Mouse (Mus musculus) heart, adult 11 months (tissue): ENCODE measurements at regions not wholly inside any gene's neighbourhood (a gene's known extent, or its start where the extent isn't known, plus 50 kb on each side); places are given as distances from the start of the nearest gene placed in this dataset.

Experiments
- DNase-seq: peaks from one replicate; pipeline ENCODE4 v3.0.0; 2022

DNA sequence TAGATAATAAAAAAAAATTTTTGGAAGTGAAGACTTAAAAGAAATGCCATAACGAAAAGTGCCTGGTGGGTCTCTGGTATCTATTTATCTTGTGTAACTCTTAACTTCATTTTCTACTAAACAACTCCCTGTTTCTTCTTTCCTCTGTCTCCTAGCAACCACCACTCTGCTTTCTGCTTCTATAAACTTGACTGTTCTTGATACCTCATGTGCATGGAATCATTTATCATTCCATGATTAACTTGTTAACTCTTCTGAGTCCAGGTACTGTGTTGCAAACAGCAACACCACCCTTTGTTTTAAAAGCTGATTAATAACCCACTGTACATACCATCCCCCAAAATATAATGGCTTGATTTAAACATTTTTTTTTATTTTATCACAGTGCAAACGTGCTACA lies 325.0 kb downstream of the Mettl4 start:
- no peak for DNase-seq

DNA sequence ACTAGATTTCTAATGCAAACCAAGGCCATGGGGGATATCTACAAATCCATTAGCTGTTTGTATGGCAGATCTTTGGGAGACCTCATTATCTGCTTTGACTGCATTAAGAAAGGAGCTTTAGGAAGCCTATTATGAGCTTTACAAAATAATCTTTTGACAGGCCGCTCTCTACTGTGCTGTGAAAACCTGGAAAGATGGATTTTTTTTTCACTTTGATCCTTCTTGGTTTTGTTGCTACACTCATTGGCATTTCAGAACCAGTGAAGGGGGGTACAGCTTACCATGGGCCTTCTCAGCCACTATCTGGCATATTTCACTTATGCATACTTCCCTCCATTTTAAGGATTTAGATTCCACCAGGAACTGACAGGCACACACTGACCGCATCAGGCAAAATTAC lies 366.8 kb downstream of the Mettl4 start:
- no peak for DNase-seq

- no peak for DNase-seq
Measured at GRCm38 (mm10) chr17:94335688-94336087, 414.1 kb downstream of the Mettl4 start.

DNA sequence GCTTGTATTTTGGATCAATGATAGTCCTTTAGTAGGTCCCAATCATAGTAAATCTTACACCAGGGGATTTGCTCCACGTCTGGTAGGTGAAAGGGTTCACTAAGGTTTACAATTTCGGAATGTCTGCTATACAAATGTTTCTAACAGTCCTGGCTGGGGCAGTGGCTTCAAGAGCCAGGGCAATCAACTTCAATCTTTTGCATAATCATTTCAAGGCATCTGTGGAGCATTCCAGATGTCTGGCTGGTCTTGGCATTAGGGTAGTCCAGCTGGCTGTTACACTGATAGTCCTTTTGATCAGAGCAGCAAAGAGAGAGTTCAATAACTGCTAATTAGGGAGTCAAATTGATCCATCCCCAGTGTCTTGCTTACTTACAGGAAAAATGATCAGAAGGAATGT lies 423.6 kb downstream of the Mettl4 start:
- no peak for DNase-seq

DNA sequence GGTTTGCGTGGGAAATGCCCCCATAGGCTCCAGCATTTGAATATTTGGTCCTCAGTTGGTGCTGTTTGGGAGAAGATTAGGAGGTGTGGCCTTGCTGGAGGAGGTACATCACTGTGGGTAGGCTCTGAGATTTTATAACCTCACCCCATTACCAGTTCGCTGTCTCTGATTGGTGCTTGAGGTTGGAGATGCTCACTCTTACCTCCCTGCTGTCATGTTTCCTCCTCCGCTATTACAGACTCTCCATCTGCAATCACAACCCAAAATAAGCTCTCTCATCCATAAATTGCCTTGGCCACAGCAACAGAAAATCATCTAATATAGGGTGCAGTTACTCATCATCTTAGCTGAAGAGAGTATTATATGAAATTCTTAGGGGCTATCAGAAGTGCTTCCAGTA lies 458.6 kb downstream of the Mettl4 start:
- DNase-seq, result peak; percentile 58

DNA sequence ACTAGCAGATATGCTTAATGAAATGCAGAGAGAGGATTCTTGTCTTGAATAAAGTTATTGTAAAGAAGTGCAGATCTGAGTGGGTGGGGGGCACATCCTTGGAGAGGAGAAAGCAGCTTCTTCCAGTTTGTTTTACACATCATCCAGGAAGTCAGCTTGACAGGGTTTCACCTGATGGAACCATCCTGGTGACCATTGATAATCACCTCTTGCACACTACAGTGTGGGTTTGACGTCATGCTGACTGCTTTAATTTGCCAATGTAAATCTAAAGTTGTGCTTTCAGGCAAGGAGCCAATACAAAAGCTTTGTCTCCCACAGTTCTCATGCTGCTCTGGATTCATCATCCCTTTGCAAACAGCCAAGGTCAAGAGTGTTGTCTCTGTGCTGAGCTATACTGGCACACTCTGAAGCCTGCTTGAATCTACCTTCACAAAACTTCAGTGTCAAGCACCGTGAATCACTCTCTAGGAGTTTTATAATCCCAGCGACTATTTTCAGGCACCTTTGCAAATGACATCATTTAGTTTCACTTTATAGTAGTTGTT lies 462.1 kb downstream of the Mettl4 start:
- peak; percentile 48 for DNase-seq

GRCm38 (mm10) chr17:94276851-94277250 lies 473.0 kb downstream of the Mettl4 start:
- DNase-seq, result no peak

GRCm38 (mm10) chr17:94269756-94270155 lies 480.1 kb downstream of the Mettl4 start:
- DNase-seq, result no peak

GRCm38 (mm10) chr17:94255666-94256065 lies 494.2 kb downstream of the Mettl4 start:
- no peak for DNase-seq

DNA sequence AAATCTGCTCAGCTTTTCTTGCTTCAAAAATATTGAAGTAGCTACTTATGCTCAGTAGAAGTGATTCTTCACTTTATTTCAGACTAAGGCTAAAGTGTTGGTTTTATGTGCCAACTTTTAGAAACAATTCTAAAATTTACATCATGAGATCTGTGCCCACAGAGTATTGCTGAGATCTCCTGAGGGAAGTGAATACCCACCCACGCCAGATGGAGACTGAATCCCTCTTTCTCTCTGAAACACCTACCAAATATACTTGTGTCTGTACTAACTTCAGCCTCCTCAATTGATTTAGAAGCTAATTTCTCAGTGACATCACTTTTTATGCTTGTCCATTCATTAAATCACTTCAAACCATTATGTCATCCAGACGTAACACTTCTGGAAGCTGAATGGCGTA lies 495.0 kb downstream of the Mettl4 start:
- no peak for DNase-seq

DNA sequence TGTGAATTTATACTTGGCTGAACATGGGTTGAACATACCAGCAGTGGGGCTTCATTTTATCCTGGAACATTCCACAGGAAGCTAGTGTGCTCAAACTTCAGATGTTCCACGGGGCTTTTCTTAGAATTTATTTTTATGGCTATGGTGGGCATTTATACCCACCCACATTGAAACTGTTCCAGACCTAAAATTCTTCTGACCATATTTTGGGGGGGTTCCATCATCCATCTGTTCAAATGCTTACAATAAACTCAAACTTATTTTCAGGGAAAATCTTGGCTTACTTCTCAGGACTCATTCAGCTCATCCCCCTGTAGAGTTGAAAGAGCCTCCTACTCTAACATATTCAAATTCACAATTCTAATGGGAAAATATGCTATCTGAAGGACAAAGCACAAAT lies 506.0 kb downstream of the Mettl4 start:
- DNase-seq, result no peak

GRCm38 (mm10) chr17:94226136-94226535 lies 523.7 kb downstream of the Mettl4 start:
- no peak for DNase-seq
